Mouse (Mus musculus): Measurements from ENCODE around the gene Papln. TPM values are rescaled to one million over a fixed set of nuclear protein-coding genes. Genes with fewer than 3 reads are reported as not detected.

The Papln gene
- total RNA-seq, 2 experiments from 2014 or later: 2.3 to 2.8 TPM

DNA sequence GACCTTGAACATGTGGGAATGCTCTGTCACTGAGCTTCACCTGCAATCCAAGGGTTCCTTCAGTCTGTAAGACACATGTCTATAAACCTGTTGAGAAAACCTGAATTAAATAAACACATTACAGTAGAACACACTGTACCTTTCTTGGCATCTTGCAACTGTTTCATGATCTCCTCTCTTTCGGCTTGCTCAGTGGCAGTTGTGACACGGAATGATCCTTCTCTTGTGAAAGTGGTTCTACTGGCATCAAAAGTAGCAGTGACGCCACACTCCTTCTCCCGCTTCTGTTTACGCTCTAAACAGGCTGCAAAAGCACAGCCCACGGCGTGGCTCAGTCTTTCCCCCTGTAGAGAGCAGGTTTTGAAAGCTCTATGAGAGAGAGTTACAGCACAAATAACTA is 40.2 kb downstream of the Papln start:
- no peak for DNase-seq (ENCODE audit: low spot score in 2 of 2)

DNA sequence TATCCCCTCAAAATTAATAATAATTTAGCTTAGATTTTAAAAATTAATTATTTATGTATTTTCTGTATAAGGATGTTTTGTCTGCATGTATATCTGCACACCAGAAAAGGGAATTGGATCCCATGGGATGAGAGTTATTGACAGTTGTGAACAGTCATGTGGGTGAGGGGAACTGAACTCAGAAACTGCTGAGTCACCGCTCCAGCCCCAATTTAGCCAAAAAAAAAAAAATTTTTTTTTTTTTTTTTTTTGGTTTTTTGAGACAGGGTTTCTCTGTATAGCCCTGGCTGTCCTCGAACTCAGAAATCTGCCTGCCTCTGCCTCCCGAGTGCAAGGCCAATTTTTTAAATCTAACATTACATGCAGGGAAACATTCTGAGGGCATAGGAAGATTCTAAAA is 48.5 kb downstream of the Papln start:
- no peak for DNase-seq (ENCODE audit: low spot score in 2 of 2)

GRCm38 (mm10) chr12:83816616-83817015 is 53.2 kb downstream of the Papln start:
- DNase-seq (ENCODE audit: low spot score in 2 of 2): no peak

DNA sequence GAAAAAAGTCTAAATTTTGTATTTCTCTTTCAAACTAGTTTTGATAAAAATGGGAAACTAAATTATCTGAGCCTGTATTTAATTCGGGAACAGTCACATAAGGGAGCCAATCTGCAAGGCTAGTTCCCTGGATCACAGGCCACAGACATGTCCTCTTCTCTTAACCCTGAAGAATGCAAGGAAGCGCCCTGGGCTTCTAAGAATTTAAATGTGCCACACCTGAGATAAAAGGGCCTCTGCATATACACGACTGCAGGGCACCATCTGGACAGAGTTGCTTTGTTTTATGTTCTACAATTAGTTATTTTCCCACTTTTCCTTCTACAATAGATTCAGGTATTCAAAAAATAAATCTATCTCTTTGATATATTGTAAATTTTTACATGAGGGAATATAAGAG is 67.0 kb downstream of the Papln start:
- no peak for DNase-seq (ENCODE audit: low spot score in 2 of 2)

GRCm38 (mm10) chr12:83833979-83834378 is 70.5 kb downstream of the Papln start:
- DNase-seq (ENCODE audit: low spot score in 2 of 2): no peak

DNA sequence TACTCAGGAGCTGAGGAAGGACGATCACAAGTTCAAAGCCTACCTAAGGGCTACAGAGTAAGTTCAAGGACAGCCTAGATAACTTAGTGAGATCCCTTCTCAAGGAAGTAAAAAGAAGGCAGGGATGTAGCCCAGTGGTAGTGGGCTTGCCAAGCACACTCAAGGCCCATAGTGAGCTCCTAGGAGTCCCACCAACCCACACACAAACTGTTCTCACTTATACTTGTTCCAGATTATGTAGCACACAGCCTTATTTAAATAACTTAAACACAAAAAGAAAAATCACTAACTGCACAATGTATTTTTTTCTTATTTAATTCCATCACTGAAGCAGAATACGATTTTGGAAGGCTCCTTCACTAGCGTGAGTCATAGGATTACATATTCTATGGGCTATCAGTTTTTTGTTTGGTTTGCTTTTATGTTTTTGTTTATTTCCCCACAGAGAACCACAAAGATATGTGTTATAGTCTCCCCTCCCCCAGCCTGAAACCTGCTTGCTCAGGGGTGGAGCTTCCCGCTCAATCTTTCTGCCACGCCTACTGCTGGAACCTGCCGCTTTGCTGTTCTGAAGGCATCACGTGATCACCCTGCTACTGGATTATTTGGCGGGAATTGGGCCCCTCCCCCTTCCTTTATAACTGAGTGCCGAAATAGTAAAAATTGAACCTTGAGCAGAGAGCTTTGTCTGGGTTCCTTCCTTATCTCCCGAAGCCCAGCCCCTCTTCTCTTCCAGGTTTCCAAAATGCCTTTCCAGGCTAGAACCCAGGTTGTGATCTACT is 78.2 kb downstream of the Papln start:
- no peak for DNase-seq (ENCODE audit: low spot score in 2 of 2)

Other genes starting within 250 kb of the Papln start
- 10 to 100 TPM; 28.5 to 36.1 TPM for gene Dcaf4, start 243.2 kb upstream of the Papln start, total RNA-seq (2021)
- gene Zfyve1, start 166.4 kb upstream of the Papln start, total RNA-seq (2021): 10 to 100 TPM; 28.7 to 37.1 TPM
- 10 to 100 TPM; 76.5 to 89.7 TPM for gene Rbm25, start 132.4 kb upstream of the Papln start, total RNA-seq (2021)
- 10 to 100 TPM; 56.4 to 67.8 TPM for gene Psen1, start 75.5 kb upstream of the Papln start, total RNA-seq (2021)
- gene Numb, start 158.3 kb downstream of the Papln start, total RNA-seq (2021): 10 to 100 TPM; 51.9 to 57.5 TPM
- gene Riox1, start 187.0 kb downstream of the Papln start, total RNA-seq (2021): 10 to 100 TPM; 15.2 to 16.4 TPM
- not detected for gene Heatr4, start 221.2 kb downstream of the Papln start, total RNA-seq (2021)
- 10 to 100 TPM; 19.2 to 38.5 TPM for gene Acot2, start 224.2 kb downstream of the Papln start, total RNA-seq (2021)
- 10 to 100 TPM in 1 of 2 experiments, 1 to 10 TPM in 1; 8.5 to 12.6 TPM for gene Acot1, start 245.9 kb downstream of the Papln start, total RNA-seq (2021)